Mouse (Mus musculus): ENCODE measurements at regions not wholly inside any gene's neighbourhood (a gene's known extent, or its start where the extent isn't known, plus 50 kb on each side); places are given as distances from the start of the nearest gene placed in this dataset.

- no peak for DNase-seq
These were observed 57.9 kb upstream of the Stx18 start for GRCm38 (mm10) chr5:37980692-37981091.

GRCm38 (mm10) chr5:37976943-37977434 is 61.6 kb upstream of the Stx18 start:
- no peak for DNase-seq

GRCm38 (mm10) chr5:37972980-37973545 is 65.5 kb upstream of the Stx18 start:
- no peak for DNase-seq

GRCm38 (mm10) chr5:37971724-37972123 is 66.8 kb upstream of the Stx18 start:
- DNase-seq: no peak

- no peak for DNase-seq
These were observed 69.9 kb upstream of the Stx18 start for GRCm38 (mm10) chr5:37968596-37968995.

- DNase-seq: no peak
These were observed 70.6 kb upstream of the Stx18 start for GRCm38 (mm10) chr5:37967914-37968375.

- DNase-seq: no peak
These were observed 71.2 kb upstream of the Stx18 start for GRCm38 (mm10) chr5:37967106-37967913.

GRCm38 (mm10) chr5:37963688-37964087 is 74.9 kb upstream of the Stx18 start:
- DNase-seq: no peak

GRCm38 (mm10) chr5:37962513-37962912 is 76.0 kb upstream of the Stx18 start:
- DNase-seq: no peak

- peak; percentile 7 for DNase-seq
These were observed 78.3 kb upstream of the Stx18 start for GRCm38 (mm10) chr5:37960216-37960615.

- DNase-seq: peak; percentile 44
These were observed 86.4 kb upstream of the Stx18 start for GRCm38 (mm10) chr5:37952096-37952495.

- DNase-seq: peak; percentile 53
These were observed 105.8 kb upstream of the Stx18 start for GRCm38 (mm10) chr5:37932760-37933122.

GRCm38 (mm10) chr5:37932086-37932759 is 106.3 kb upstream of the Stx18 start:
- no peak for DNase-seq

GRCm38 (mm10) chr5:37920481-37920880 is 96.1 kb upstream of the Msx1 start:
- DNase-seq: no peak

- no peak for DNase-seq
These were observed 94.7 kb upstream of the Msx1 start for GRCm38 (mm10) chr5:37919102-37919501.

GRCm38 (mm10) chr5:37918001-37918707 is 93.8 kb upstream of the Msx1 start:
- no peak for DNase-seq

GRCm38 (mm10) chr5:37917161-37917560 is 92.8 kb upstream of the Msx1 start:
- DNase-seq: no peak

- DNase-seq: no peak
These were observed 80.4 kb upstream of the Msx1 start for GRCm38 (mm10) chr5:37904683-37905352.

- DNase-seq: no peak
These were observed 79.5 kb upstream of the Msx1 start for GRCm38 (mm10) chr5:37903861-37904260.

- no peak for DNase-seq
These were observed 78.4 kb upstream of the Msx1 start for GRCm38 (mm10) chr5:37902741-37903140.

- no peak for DNase-seq
These were observed 77.5 kb upstream of the Msx1 start for GRCm38 (mm10) chr5:37901861-37902291.
